Mouse (Mus musculus) MEL-GATA-1-ER (cell line): ENCODE measurements around the gene Scn1b.

ENCODE experiments used
- DNase-seq: peaks from one replicate; pipeline ENCODE4 v3.0.0-alpha.2; 2012; ENCODE audit warnings: low read depth; ENCODE audit errors: extremely low read depth

Scn1b gene

GRCm38 (mm10) chr7:31126851-31127724 lies at the start of gene Scn1b:
Scn1b (minus strand) TSS chr7:31127003.
- no peak for DNase-seq

- DNase-seq, result no peak
Measured at GRCm38 (mm10) chr7:31175096-31175495, 48.3 kb upstream of the Scn1b start.

GRCm38 (mm10) chr7:31174466-31174865 lies 47.7 kb upstream of the Scn1b start:
- no peak for DNase-seq

- no peak for DNase-seq
Measured at GRCm38 (mm10) chr7:31172238-31172637, 45.4 kb upstream of the Scn1b start.

GRCm38 (mm10) chr7:31170520-31170919 lies 43.7 kb upstream of the Scn1b start:
- DNase-seq, result no peak

GRCm38 (mm10) chr7:31168412-31168811 lies 41.6 kb upstream of the Scn1b start:
- no peak for DNase-seq

GRCm38 (mm10) chr7:31164748-31165147 lies 37.9 kb upstream of the Scn1b start:
- no peak for DNase-seq

GRCm38 (mm10) chr7:31163666-31164577 lies 37.1 kb upstream of the Scn1b start:
- DNase-seq, result no peak

GRCm38 (mm10) chr7:31162324-31162723 lies 35.5 kb upstream of the Scn1b start:
- no peak for DNase-seq

GRCm38 (mm10) chr7:31161831-31162230 lies 35.0 kb upstream of the Scn1b start:
- no peak for DNase-seq

GRCm38 (mm10) chr7:31161246-31161645 lies 34.4 kb upstream of the Scn1b start:
- no peak for DNase-seq

GRCm38 (mm10) chr7:31160763-31161162 lies 34.0 kb upstream of the Scn1b start:
- peak; percentile 74 for DNase-seq

GRCm38 (mm10) chr7:31156034-31156928 lies 29.5 kb upstream of the Scn1b start:
- peak; percentile 71 for DNase-seq

- DNase-seq, result no peak
Measured at GRCm38 (mm10) chr7:31155296-31156033, 28.7 kb upstream of the Scn1b start, which contains the start of gene Gramd1a. Gramd1a (minus strand) TSS chr7:31155896.

GRCm38 (mm10) chr7:31153536-31154320 lies 26.9 kb upstream of the Scn1b start:
- DNase-seq, result no peak

- DNase-seq, result peak; percentile 66
Measured at GRCm38 (mm10) chr7:31151301-31152241, 24.8 kb upstream of the Scn1b start.

GRCm38 (mm10) chr7:31150566-31151300 lies 23.9 kb upstream of the Scn1b start:
- peak; percentile 56 for DNase-seq
